Mouse (Mus musculus) lung, embryonic 14.5 days (tissue): ENCODE data around the gene Chrna1. TPM values are rescaled to one million over a fixed set of nuclear protein-coding genes. Genes with fewer than 3 reads are reported as not detected.
A peak's percentile ranks its signal among the peaks of the same experiment; 100 is the strongest.

Experiments
- ATAC-seq: fragments of 200-750 bp; cut with Nextera tagmentation; 2 replicates; pipeline ENCODE4 v1.8.0; 2017; ENCODE audit warnings: mild to moderate bottlenecking, moderate TSS enrichment, moderate library complexity; ENCODE audit not compliant: insufficient read depth
- DNase-seq: peaks from one replicate; pipeline ENCODE4 v3.0.0-alpha.2; 2015
- H3K27ac ChIP-seq: fragments of 300-500 bp; sonication (generic); 2 replicates; pipeline ENCODE4 v1.5.1; 2014; ENCODE audit warnings: low read depth, mild to moderate bottlenecking, moderate library complexity
- H3K27me3 ChIP-seq: fragments of 300-500 bp; sonication (generic); 2 replicates; pipeline ENCODE4 v1.6.1; 2014; ENCODE audit warnings: low read length, control low read depth; ENCODE audit not compliant: insufficient read depth
- H3K36me3 ChIP-seq: fragments of 300-500 bp; sonication (generic); 2 replicates; pipeline ENCODE4 v1.6.1; 2014; ENCODE audit warnings: control low read depth; ENCODE audit not compliant: insufficient read depth
- H3K4me1 ChIP-seq: fragments of 300-500 bp; sonication (generic); 2 replicates; pipeline ENCODE4 v1.6.1; 2014; ENCODE audit warnings: antibody characterized with exemption, control low read depth; ENCODE audit not compliant: insufficient read depth
- H3K4me2 ChIP-seq: fragments of 300-500 bp; sonication (generic); 2 replicates; pipeline ENCODE4 v1.6.1; 2014; ENCODE audit warnings: mild to moderate bottlenecking
- H3K4me3 ChIP-seq: fragments of 300-500 bp; sonication (generic); 2 replicates; pipeline ENCODE4 v1.5.1; 2014; ENCODE audit warnings: low read depth, low read length
- H3K9ac ChIP-seq: fragments of 300-500 bp; sonication (generic); 2 replicates; pipeline ENCODE4 v1.6.1; 2014
- H3K9me3 ChIP-seq: fragments of 300-500 bp; sonication (generic); 2 replicates; pipeline ENCODE4 v1.6.1; 2016; ENCODE audit warnings: low read depth, low read length, control low read depth
- CTCF ChIP-seq: IDR thresholded peaks from 2 replicates; pipeline ENCODE4 v1.5.1; 2016; ENCODE audit warnings: antibody characterized with exemption, low read depth
- WGBS: fragments of 180-500 bp; shearing (Covaris S2); extraction: QIAGEN DNeasy Blood & Tissue Kit; methylation state at CpG from one replicate; pipeline ENCODE4 v1.1.7; 2014; 5-methylcytosine and 5-hydroxymethylcytosine counted together
- polyA plus RNA-seq: library from polyadenylated mRNA; unstranded; fragments of >200 nt; fragmentation: Nextera tagmentation; extraction: Ambion mirVana; gene quantifications from 2 replicates; pipeline ENCODE4 v1.2.1, GENCODE M21; 2014

Chrna1 gene
- polyA plus RNA-seq, 1 experiment from 2014 or later: 0.26 TPM

DNA sequence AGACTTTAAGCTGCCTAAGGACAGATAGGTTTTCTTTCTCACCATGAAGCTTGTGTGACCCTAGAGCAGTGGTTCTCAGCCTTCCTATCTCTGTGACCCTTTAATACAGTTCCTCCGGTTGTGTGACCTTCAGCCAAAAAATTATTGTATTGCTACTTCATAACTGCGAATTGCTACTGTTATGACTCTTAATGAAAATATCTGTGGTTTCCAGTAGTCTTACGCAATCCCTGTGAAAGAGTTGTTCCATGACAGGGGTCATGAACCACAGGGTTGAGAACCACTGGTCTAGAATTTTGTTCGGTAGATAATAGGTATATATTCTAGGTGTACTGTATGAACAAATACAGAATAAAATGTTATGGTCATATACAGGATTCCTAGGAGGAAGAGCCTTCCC, 32.9 kb downstream of the Chrna1 start:
- Histone ChIP-seq H3K4me2 (no peak overlapping the region), H3K27ac (no peak overlapping the region), H3K36me3 (no peaks in the 10 kb centered on the region), H3K4me3 (no peak overlapping the region), H3K9me3 (no peaks in the 10 kb centered on the region), H3K4me1 (no peaks in the 10 kb centered on the region), H3K9ac (no peak overlapping the region), H3K27me3 (no peaks in the 10 kb centered on the region)
- no peak for DNase-seq
- no peak for TF ChIP-seq CTCF
- no peak for ATAC-seq
- WGBS: 71% methylated on average over 4 of the region's 4 CpGs

- H3K4me2 ChIP-seq: no peak overlapping the region
- 79% methylated on average over 2 of the region's 2 CpGs for WGBS
- no peak overlapping the region for H3K27ac ChIP-seq
- TF ChIP-seq CTCF: no peak
- no peaks in the 10 kb centered on the region for H3K27me3 ChIP-seq
- H3K36me3 ChIP-seq: no peaks in the 10 kb centered on the region
- H3K4me3 ChIP-seq: no peak overlapping the region
- H3K4me1 ChIP-seq: no peaks in the 10 kb centered on the region
- DNase-seq (no peak), ATAC-seq (no peak)
- no peak overlapping the region for H3K9ac ChIP-seq
- H3K9me3 ChIP-seq: no peaks in the 10 kb centered on the region
Measured at GRCm38 (mm10) chr2:73545556-73545955, 34.6 kb downstream of the Chrna1 start.

GRCm38 (mm10) chr2:73540450-73541162, 39.5 kb downstream of the Chrna1 start:
- Histone ChIP-seq H3K4me1 (no peaks in the 10 kb centered on the region), H3K4me2 (peak overlapping the region; percentile 33), H3K9me3 (no peaks in the 10 kb centered on the region), H3K27ac (no peak overlapping the region), H3K9ac (no peak overlapping the region), H3K4me3 (no peak overlapping the region), H3K27me3 (no peaks in the 10 kb centered on the region), H3K36me3 (no peaks in the 10 kb centered on the region)
- no peak for TF ChIP-seq CTCF
- WGBS: 30% methylated on average over 16 of the region's 16 CpGs
- DNase-seq: no peak
- no peak for ATAC-seq

DNA sequence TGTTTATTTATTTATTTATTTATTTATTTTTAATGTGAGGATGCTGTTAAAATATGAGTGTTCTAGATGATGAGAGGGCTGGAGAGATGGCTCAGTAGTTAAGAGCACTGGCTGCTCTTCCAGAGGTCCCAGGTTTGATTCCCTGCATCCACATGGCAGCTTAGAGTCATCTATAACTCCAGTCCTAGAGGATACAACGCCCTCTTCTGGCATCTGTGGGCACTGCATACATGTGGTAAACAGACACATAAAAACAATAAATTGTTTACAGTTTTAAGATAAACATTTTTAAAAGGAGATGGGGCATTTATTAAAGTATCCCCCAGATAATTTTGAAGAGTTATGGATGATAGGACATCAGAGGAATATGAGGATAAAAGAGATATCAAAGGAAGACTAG, 40.4 kb downstream of the Chrna1 start:
- Histone ChIP-seq H3K9me3 (no peaks in the 10 kb centered on the region), H3K27ac (no peak overlapping the region), H3K4me3 (no peak overlapping the region), H3K4me1 (no peaks in the 10 kb centered on the region), H3K9ac (no peak overlapping the region), H3K27me3 (no peaks in the 10 kb centered on the region), H3K4me2 (no peak overlapping the region), H3K36me3 (no peaks in the 10 kb centered on the region)
- 18% methylated on average over 1 of the region's 1 CpGs for WGBS
- no peak for ATAC-seq
- 0 out of 2 replicates have a peak, but pooled peaks have one; percentile 13 for TF ChIP-seq CTCF
- DNase-seq: no peak

GRCm38 (mm10) chr2:73539141-73539540, 41.0 kb downstream of the Chrna1 start:
- Histone ChIP-seq H3K36me3 (no peaks in the 10 kb centered on the region), H3K4me2 (no peak overlapping the region), H3K9ac (no peak overlapping the region), H3K4me3 (no peak overlapping the region), H3K9me3 (no peaks in the 10 kb centered on the region), H3K27me3 (no peaks in the 10 kb centered on the region), H3K27ac (no peak overlapping the region), H3K4me1 (no peaks in the 10 kb centered on the region)
- no peak for TF ChIP-seq CTCF
- DNase-seq (no peak), ATAC-seq (no peak)
- 83% methylated on average over 3 of the region's 3 CpGs for WGBS

- Histone ChIP-seq H3K9ac (no peak overlapping the region), H3K4me3 (no peak overlapping the region), H3K9me3 (no peaks in the 10 kb centered on the region), H3K27me3 (no peaks in the 10 kb centered on the region), H3K4me2 (no peak overlapping the region), H3K4me1 (no peaks in the 10 kb centered on the region), H3K27ac (no peak overlapping the region), H3K36me3 (no peaks in the 10 kb centered on the region)
- DNase-seq (no peak), ATAC-seq (no peak; the same call in 1 of the 2 replicates)
- no peak for TF ChIP-seq CTCF
- 53% methylated on average over 13 of the region's 13 CpGs for WGBS
Measured at GRCm38 (mm10) chr2:73538590-73538989, 41.5 kb downstream of the Chrna1 start.

DNA sequence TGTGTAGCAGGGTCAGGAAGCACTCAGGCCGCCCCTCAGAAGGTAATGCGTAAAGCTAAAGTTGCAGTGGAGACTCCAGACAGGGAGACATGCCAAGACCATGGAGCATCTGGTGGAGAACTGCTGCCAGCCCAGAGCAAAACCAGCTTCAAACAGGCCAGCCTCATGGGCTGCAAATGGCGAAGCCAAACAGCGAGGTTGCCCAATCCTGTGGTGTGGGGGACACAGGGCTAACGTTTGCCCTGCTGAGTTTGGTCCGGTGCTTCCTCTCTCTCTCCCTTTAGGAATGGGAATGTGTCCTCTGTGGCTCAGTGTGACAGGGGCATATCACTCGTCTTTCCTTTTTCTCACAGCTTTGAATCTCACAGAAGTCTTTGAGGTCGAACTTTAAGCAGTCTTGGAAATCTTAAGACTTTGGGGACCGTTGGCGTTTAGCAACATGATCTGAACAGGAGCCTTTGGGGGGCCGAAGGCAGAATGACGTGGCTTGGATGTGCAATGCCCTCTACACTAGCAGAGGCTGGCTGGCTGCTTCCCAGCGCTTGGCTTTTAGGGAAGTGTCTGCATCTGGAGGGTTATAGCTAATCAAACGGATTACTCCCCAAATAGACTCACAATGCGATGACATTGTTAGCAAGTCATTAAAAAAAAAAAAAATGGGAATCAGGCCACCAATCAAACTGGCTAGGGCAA, 43.9 kb downstream of the Chrna1 start:
- no peak overlapping the region for H3K9ac ChIP-seq
- TF ChIP-seq CTCF: no peak

More for the DNA sequence above, 43.9 kb downstream of the Chrna1 start:
- Histone ChIP-seq H3K4me3 (no peak overlapping the region), H3K27me3 (no peaks in the 10 kb centered on the region), H3K4me1 (no peaks in the 10 kb centered on the region), H3K9me3 (no peaks in the 10 kb centered on the region), H3K36me3 (no peaks in the 10 kb centered on the region), H3K27ac (no peak overlapping the region), H3K4me2 (no peak overlapping the region)
- DNase-seq (no peak), ATAC-seq (no peak)
- 66% methylated on average over 15 of the region's 15 CpGs for WGBS
